In the genomic region with DNA sequence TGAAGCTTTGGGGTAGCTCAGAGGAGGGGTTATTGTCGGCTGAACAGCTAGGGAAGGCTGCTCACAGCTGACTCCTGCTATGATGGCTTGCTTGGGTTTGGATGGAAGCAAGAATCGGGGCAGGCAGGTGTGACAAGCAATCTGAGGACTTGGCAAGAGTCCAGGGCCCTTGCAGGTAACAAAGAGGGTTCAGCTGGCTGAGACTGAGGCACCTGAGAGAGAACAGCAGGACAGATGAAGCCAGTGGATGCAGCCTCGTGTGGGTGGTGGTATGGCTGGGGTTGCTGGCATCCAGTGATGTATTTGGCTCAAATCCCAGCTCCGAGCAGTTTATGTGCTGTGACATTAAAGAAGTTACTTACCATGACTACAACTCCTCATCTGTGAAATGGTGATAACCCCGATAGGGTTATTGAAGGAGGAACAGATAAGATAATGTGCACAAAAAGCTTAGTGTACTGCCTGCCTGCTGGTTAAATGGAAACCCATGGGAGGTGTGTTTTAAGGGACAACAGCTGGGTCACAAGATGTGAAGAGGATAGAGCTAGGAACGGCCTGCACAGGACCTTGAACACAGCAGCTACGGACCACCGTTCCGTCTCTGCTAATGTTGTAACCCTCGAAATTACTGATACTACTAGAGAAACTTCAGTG, we compare ENCODE assay signal across 8 mouse cellular contexts. TPM values are rescaled to one million over a fixed set of nuclear protein-coding genes. Genes with fewer than 3 reads are reported as not detected.
DNase-seq lines count a peak whose midpoint lies in the region; ATAC-seq and TF ChIP-seq lines count a peak whose summit lies in the region.

No protein-coding gene starts in this region.

- no peak for DNase-seq in neural tube, embryonic 10.5 days (ENCODE audit: extremely low spot score, low spot score)
- DNase-seq in kidney, postnatal 0 days (ENCODE audit: low spot score), result no peak
- no peak for DNase-seq in layer of hippocampus, adult 9-11 months
- no peak for DNase-seq in left cerebral cortex, adult 11 months (ENCODE audit: low spot score)

- no peak overlapping the region for H3K27ac ChIP-seq in forebrain, embryonic 12.5 days
- no peak overlapping the region for H3K27ac ChIP-seq in forebrain, embryonic 16.5 days (ENCODE audit: low read length)
- no peak overlapping the region for H3K27ac ChIP-seq in neural tube, embryonic 12.5 days
- no peak overlapping the region for H3K27ac ChIP-seq in kidney, postnatal 0 days
- H3K27ac ChIP-seq in testis, adult 2 months (ENCODE audit: control insufficient read depth, insufficient read depth, low read depth, low read length), result peak overlapping the region; percentile 23; the same call in 1 of the 2 replicates

- peaks cover 13% of the 10 kb centered on the region for H3K4me1 ChIP-seq in forebrain, embryonic 12.5 days
- H3K4me1 ChIP-seq in forebrain, embryonic 16.5 days (replicated peaks; ENCODE audit: control insufficient read depth, insufficient read depth, low read length), result peaks cover 27% of the 10 kb centered on the region
- peaks cover 10% of the 10 kb centered on the region for H3K4me1 ChIP-seq in neural tube, embryonic 12.5 days
- H3K4me1 ChIP-seq in kidney, postnatal 0 days (replicated peaks; ENCODE audit: insufficient read depth, low read length), result peaks cover 14% of the 10 kb centered on the region
- peaks cover 15% of the 10 kb centered on the region for H3K4me1 ChIP-seq in testis, adult 2 months (ENCODE audit: control insufficient read depth, insufficient read depth, low read length)

- H3K9ac ChIP-seq in forebrain, embryonic 12.5 days, result no peak overlapping the region
- no peak overlapping the region for H3K9ac ChIP-seq in forebrain, embryonic 16.5 days (replicated peaks; ENCODE audit: low read depth, low read length)
- H3K9ac ChIP-seq in neural tube, embryonic 12.5 days, result no peak overlapping the region
- H3K9ac ChIP-seq in kidney, postnatal 0 days (ENCODE audit: low read depth, low read length), result no peak overlapping the region

- peak overlapping the region; percentile 89; the same call in 1 of the 2 replicates for H3K4me2 ChIP-seq in forebrain, embryonic 12.5 days
- no peak overlapping the region for H3K4me2 ChIP-seq in forebrain, embryonic 16.5 days (ENCODE audit: low read length)
- peak overlapping the region; percentile 97 for H3K4me2 ChIP-seq in neural tube, embryonic 12.5 days (replicated peaks)
- peak overlapping the region; percentile 95; the same call in 1 of the 2 replicates for H3K4me2 ChIP-seq in kidney, postnatal 0 days (ENCODE audit: low read length)

- no peak for TF ChIP-seq CTCF in kidney, postnatal 0 days (IDR thresholded peaks at IDR 0.05; ENCODE audit: low read depth)
- TF ChIP-seq CTCF in testis, adult 2 months (IDR thresholded peaks at IDR 0.05; ENCODE audit: control insufficient read depth, insufficient read depth, insufficient replicate concordance, low read depth, low read length), result no peak

- no peak overlapping the region for H3K4me3 ChIP-seq in forebrain, embryonic 12.5 days (replicated peaks)
- no peak overlapping the region for H3K4me3 ChIP-seq in forebrain, embryonic 16.5 days (replicated peaks; ENCODE audit: low read length)
- no peak overlapping the region for H3K4me3 ChIP-seq in neural tube, embryonic 12.5 days
- H3K4me3 ChIP-seq in kidney, postnatal 0 days (replicated peaks; ENCODE audit: low read depth, low read length), result no peak overlapping the region; the same call in 1 of the 2 replicates
- H3K4me3 ChIP-seq in testis, adult 2 months (ENCODE audit: control insufficient read depth, low read depth, low read length), result no peak overlapping the region

- TF ChIP-seq POLR2A in testis, adult 2 months (IDR thresholded peaks at IDR 0.05; ENCODE audit: control insufficient read depth, low read depth, low read length), result no peak

- H3K36me3 ChIP-seq in forebrain, embryonic 12.5 days (replicated peaks), result no peaks in the 10 kb centered on the region
- no peaks in the 10 kb centered on the region for H3K36me3 ChIP-seq in forebrain, embryonic 16.5 days (ENCODE audit: control insufficient read depth, insufficient read depth)
- no peaks in the 10 kb centered on the region for H3K36me3 ChIP-seq in neural tube, embryonic 12.5 days
- H3K36me3 ChIP-seq in kidney, postnatal 0 days (ENCODE audit: insufficient read depth, low read length), result no peaks in the 10 kb centered on the region
- no peaks in the 10 kb centered on the region for H3K36me3 ChIP-seq in testis, adult 2 months (ENCODE audit: control insufficient read depth, insufficient read depth, low read length)

- no peaks in the 10 kb centered on the region for H3K9me3 ChIP-seq in forebrain, embryonic 12.5 days
- no peaks in the 10 kb centered on the region for H3K9me3 ChIP-seq in forebrain, embryonic 16.5 days (ENCODE audit: control insufficient read depth, low read length)
- H3K9me3 ChIP-seq in neural tube, embryonic 12.5 days, result no peaks in the 10 kb centered on the region
- H3K9me3 ChIP-seq in kidney, postnatal 0 days (replicated peaks; ENCODE audit: low read length), result no peaks in the 10 kb centered on the region

- ATAC-seq in forebrain, embryonic 12.5 days (ENCODE audit: low FRiP score), result no peak
- no peak for ATAC-seq in forebrain, embryonic 16.5 days
- ATAC-seq in neural tube, embryonic 12.5 days (ENCODE audit: low FRiP score, low read depth), result no peak
- no peak for ATAC-seq in kidney, postnatal 0 days (replicated peaks; ENCODE audit: low FRiP score, low read depth)

- H3K27me3 ChIP-seq in forebrain, embryonic 12.5 days, result peaks cover 29% of the 10 kb centered on the region
- H3K27me3 ChIP-seq in forebrain, embryonic 16.5 days (replicated peaks; ENCODE audit: control insufficient read depth, insufficient read depth, low read length), result 0 out of 2 replicates have a peak, but pooled peaks cover 3% of the 10 kb centered on the region
- H3K27me3 ChIP-seq in neural tube, embryonic 12.5 days (replicated peaks), result peaks cover 22% of the 10 kb centered on the region
- no peaks in the 10 kb centered on the region for H3K27me3 ChIP-seq in kidney, postnatal 0 days (ENCODE audit: insufficient read depth, low read length)
- H3K27me3 ChIP-seq in testis, adult 2 months (ENCODE audit: control insufficient read depth, insufficient read depth, low read length), result no peaks in the 10 kb centered on the region

- WGBS in forebrain, embryonic 12.5 days, result 80% methylated on average over 10 of the region's 10 CpGs
- 75% methylated on average over 10 of the region's 10 CpGs for WGBS in forebrain, embryonic 16.5 days
- 77% methylated on average over 10 of the region's 10 CpGs for WGBS in neural tube, embryonic 12.5 days
- 48% methylated on average over 10 of the region's 10 CpGs for WGBS in kidney, postnatal 0 days

RNA-seq across cellular contexts. Expression of gene Zfyve27, which starts 5.7 kb away (rescaled TPM):
- 42.9 and 47.3 TPM in 2 replicates for polyA plus RNA-seq in forebrain, embryonic 12.5 days (2016; fragmentation: Nextera tagmentation; extraction: Ambion mirVana)
- 65.4 and 78.7 TPM in 2 replicates for polyA plus RNA-seq in forebrain, embryonic 16.5 days (2015; fragmentation: Nextera tagmentation; extraction: Ambion mirVana)
- 55.2 and 59.1 TPM in 2 replicates for polyA plus RNA-seq in neural tube, embryonic 12.5 days (2016; fragmentation: Nextera tagmentation; extraction: Ambion mirVana)
- polyA plus RNA-seq in kidney, postnatal 0 days (2015; fragmentation: Nextera tagmentation; extraction: Ambion mirVana), result 19.9 and 20.3 TPM in 2 replicates
- polyA plus RNA-seq in testis, adult 2 months (2012; rRNA removed), result 57.8 and 60.3 TPM in 2 replicates

RNA-seq across cellular contexts. Expression of gene Marveld1, which starts 22.2 kb away (rescaled TPM):
- polyA plus RNA-seq in forebrain, embryonic 12.5 days (2016; fragmentation: Nextera tagmentation; extraction: Ambion mirVana), result 3.5 and 4.2 TPM in 2 replicates
- 1.5 and 2.0 TPM in 2 replicates for polyA plus RNA-seq in forebrain, embryonic 16.5 days (2015; fragmentation: Nextera tagmentation; extraction: Ambion mirVana)
- 8.9 and 12.1 TPM in 2 replicates for polyA plus RNA-seq in neural tube, embryonic 12.5 days (2016; fragmentation: Nextera tagmentation; extraction: Ambion mirVana)
- 12.5 and 18.9 TPM in 2 replicates for polyA plus RNA-seq in kidney, postnatal 0 days (2015; fragmentation: Nextera tagmentation; extraction: Ambion mirVana)
- polyA plus RNA-seq in testis, adult 2 months (2012; rRNA removed), result 5.5 and 5.9 TPM in 2 replicates

RNA-seq across cellular contexts. Expression of gene Sfrp5, which starts 32.6 kb away (rescaled TPM):
- 0.13 and 0.17 TPM in 2 replicates for polyA plus RNA-seq in forebrain, embryonic 12.5 days (2016; fragmentation: Nextera tagmentation; extraction: Ambion mirVana)
- 1.2 and 1.5 TPM in 2 replicates for polyA plus RNA-seq in forebrain, embryonic 16.5 days (2015; fragmentation: Nextera tagmentation; extraction: Ambion mirVana)
- 8.1 and 12.8 TPM in 2 replicates for polyA plus RNA-seq in neural tube, embryonic 12.5 days (2016; fragmentation: Nextera tagmentation; extraction: Ambion mirVana)
- polyA plus RNA-seq in kidney, postnatal 0 days (2015; fragmentation: Nextera tagmentation; extraction: Ambion mirVana), result 0.21 and 0.36 TPM in 2 replicates
- 0.10 TPM in 1 of 2 replicates, not detected in the other for polyA plus RNA-seq in testis, adult 2 months (2012; rRNA removed)

RNA-seq across cellular contexts. Expression of gene Avpi1, which starts 40.6 kb away (rescaled TPM):
- polyA plus RNA-seq in forebrain, embryonic 12.5 days (2016; fragmentation: Nextera tagmentation; extraction: Ambion mirVana), result 10.4 and 10.5 TPM in 2 replicates
- polyA plus RNA-seq in forebrain, embryonic 16.5 days (2015; fragmentation: Nextera tagmentation; extraction: Ambion mirVana), result 7.4 and 7.5 TPM in 2 replicates
- 9.0 and 9.3 TPM in 2 replicates for polyA plus RNA-seq in neural tube, embryonic 12.5 days (2016; fragmentation: Nextera tagmentation; extraction: Ambion mirVana)
- polyA plus RNA-seq in kidney, postnatal 0 days (2015; fragmentation: Nextera tagmentation; extraction: Ambion mirVana), result 37.1 and 37.9 TPM in 2 replicates
- 8.4 and 10.8 TPM in 2 replicates for polyA plus RNA-seq in testis, adult 2 months (2012; rRNA removed)
